Mouse (Mus musculus) gastrocnemius, postnatal 4 days (tissue): ENCODE measurements around the gene Ing4. TPM values are rescaled to one million over a fixed set of nuclear protein-coding genes. Genes with fewer than 3 reads are reported as not detected.
A peak's percentile ranks its signal among the peaks of the same experiment; 100 is the strongest.

ENCODE experiments used
- DNase-seq, 2 experiments: peaks; one replicate each; pipeline ENCODE4 v3.0.0; 2021 to 2022; ENCODE audit warnings: low spot score in 2 of 2, mixed read lengths in 2 of 2
- long read RNA-seq, 2 experiments: library from polyadenylated mRNA; stranded (forward); transcript quantifications; one replicate each; pipeline ENCODE4 v2.0.0; 2021
- total RNA-seq, 2 experiments: library from RNA; stranded (reverse); gene quantifications; 2 replicates each; pipeline ENCODE4 v1.2.3; 2021

Ing4 gene
- 10 to 100 TPM; 54.1 to 54.2 TPM for total RNA-seq
- long read RNA-seq, experiment 1, transcript Ing4-201 (8 exons, 1,629 nt): major isoform, 36 of 84 reads
- long read RNA-seq, experiment 1, partial matches to known transcripts: 3 of 84 reads
- long read RNA-seq, experiment 1, other reads (novel, unspliced or antisense): 41 of 84 reads
- long read RNA-seq, experiment 2, transcript Ing4-205 (8 exons, 1,446 nt): minor isoform, 5 of 66 reads
- long read RNA-seq, experiment 2, transcript Ing4-201 (8 exons, 1,629 nt): major isoform, 25 of 66 reads
- long read RNA-seq, experiment 2, partial matches to known transcripts: 5 of 66 reads
- long read RNA-seq, experiment 2, other reads (novel, unspliced or antisense): 31 of 66 reads

DNA sequence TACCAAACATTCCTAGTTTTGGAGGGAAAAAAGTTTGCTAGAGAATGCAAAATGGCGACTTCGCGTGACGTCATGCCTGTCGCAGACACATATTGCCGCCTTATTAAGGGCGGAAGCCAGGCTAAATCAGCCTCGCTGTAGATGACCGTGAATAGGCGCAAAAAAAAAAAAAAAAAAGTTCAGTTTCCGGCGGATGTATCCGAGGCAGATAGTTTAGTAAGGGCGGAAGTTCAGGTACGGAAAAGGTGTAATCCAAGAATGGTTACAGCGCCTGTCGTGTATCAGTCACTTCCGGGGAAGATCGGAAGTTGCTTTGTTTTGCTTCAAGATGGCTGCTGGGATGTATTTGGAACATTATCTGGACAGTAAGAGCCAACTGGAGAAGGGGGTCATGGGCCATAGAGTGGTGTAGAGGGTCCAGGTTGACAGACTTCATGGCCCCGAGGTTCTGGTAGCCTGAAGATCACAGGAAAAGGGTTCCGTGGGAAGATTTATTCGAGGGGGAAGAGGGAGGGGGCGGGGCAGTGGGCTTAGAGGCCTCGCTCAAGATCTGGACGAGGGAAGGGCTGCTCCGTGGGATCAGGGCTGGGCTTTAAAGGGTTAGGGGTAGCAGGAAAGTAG is at the start of gene Ing4:
Gene Ing4, plus strand, starts transcription at position 228 of the 621 bp plus-strand sequence.
- peak; percentile 57 to 89 for DNase-seq

GRCm38 (mm10) chr6:124992241-124992640 is 47.3 kb upstream of the Ing4 start:
- DNase-seq: no peak

- no peak for DNase-seq
These were observed 46.2 kb upstream of the Ing4 start for GRCm38 (mm10) chr6:124993365-124993764.

DNA sequence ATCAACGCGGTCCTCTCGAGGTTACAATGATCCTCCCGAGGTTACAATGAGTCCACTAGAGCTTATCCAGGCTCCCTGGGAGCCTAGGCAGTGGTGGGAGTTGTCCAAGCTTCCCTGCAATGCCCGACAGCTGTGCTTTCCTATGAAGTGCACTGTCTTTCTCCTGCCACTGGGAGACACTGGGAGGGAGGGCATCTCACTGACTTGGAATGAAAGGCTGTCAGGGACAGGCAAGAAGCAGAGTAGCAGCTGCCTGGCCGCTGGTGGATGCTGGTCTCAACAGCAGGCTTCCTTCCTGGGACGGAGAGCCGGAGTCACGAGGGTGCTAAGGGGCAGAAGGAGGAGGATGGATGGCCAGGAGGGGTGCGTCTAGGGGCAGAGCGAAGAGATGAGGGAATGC is 45.7 kb upstream of the Ing4 start:
- DNase-seq: no peak

- DNase-seq: no peak
These were observed 44.3 kb upstream of the Ing4 start for GRCm38 (mm10) chr6:124995246-124995645.

DNA sequence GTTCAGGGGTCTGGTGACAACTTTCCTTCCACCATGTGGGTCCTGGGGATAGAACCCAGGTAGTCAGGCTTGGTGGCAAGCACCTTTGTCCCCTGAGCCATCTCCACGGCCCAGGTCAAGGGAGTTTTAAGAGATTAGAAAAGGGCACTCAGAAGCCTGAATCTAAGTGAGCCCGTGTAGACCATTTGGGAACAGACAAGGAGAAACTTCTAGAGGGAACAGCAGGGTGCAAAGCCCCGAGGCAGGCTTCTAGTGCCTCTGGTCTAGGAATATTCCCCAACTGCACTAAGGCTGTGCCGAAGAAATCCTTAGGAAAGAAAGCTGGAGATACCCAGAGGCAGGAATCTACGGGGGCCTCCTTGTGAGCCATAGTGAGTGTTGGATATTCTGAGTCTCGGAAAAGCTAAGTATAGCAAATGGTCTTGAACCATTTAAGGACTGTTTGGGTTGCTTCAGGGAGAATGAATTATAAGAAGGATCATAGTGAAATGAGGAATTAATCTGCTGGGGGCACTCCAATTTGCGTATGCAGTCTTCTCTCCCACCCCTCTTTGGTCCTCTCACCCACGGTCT is 43.6 kb upstream of the Ing4 start:
- DNase-seq: no peak

- DNase-seq: peak; percentile 65 to 82
These were observed 42.7 kb upstream of the Ing4 start, which contains the start of gene Pianp for GRCm38 (mm10) chr6:124996551-124997501. TSS of gene Pianp (plus strand) at chr6:124996694.

DNA sequence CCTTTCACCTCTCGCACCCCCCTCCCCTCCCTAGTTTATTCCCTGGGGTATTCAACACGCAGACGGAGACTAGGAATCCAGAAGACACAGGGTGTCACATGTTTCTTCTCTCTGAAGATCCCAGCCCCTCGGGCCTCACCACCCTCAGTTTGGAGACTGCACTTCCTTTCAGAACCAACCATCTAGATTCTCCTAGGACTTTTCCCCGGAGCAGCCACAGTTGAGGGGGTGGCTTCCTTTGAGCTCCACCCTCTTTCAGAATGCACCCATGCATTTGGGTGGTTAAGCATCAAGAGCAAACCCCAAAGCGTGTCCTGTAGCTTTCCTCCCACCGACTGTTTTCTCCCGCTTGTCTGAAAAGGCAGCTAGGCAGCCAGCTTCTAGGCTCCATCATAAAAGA is 41.5 kb upstream of the Ing4 start:
- DNase-seq: no peak

DNA sequence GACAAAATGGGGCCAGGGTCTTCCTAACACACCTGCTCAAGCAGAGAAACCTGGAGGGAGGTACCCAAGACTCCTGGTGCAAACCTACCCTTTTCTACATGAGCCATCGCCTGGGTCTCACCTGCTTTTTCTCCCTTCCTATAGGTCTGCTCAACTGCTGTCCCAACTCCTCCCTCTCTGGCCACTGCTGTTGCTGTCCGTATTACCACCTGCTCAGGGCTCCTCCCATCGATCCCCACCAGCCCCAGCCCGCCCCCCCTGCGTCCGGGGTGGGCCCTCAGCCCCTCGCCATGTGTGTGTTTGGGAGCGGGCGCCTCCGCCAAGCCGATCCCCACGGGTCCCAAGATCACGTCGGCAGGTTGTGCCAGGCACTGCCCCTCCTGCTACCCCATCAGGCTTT is 40.5 kb upstream of the Ing4 start:
- DNase-seq: no peak

DNA sequence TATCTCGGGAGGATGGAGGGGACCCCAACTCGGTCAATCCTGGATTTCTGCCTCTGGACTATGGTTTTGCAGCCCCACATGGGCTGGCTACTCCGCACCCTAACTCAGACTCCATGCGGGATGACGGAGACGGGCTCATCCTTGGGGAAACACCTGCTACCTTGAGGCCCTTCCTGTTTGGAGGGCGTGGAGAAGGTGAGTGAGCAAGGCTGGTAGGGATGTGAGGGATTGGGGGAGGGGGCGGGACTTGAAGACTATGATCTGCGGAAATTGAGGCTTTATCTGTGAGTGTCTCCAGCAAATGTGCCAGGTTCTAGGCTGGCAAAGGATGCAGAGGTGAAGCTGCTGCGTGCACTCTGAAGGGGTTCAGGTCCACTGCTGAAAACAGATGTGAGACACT is 40.0 kb upstream of the Ing4 start:
- DNase-seq: no peak

DNA sequence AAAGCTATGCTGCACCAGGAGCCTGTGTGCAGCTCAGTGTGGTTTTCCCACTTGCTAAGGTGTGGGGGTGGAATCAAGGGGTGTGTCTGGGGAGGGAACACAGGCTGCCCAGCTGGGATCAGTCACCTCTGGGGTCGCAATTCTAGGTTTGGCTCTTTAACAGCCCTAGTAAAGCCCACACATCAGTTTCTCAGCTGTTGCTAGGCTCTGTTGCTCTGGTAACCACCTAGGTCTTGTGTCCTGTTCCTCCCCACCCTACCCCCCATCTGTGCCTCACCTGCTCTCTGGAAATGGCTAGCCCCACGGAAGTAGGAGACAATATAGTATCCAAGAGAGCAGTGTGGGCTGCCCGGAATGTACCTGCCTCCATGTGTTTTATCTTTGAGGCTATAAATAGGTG is 35.9 kb upstream of the Ing4 start:
- no peak for DNase-seq

DNA sequence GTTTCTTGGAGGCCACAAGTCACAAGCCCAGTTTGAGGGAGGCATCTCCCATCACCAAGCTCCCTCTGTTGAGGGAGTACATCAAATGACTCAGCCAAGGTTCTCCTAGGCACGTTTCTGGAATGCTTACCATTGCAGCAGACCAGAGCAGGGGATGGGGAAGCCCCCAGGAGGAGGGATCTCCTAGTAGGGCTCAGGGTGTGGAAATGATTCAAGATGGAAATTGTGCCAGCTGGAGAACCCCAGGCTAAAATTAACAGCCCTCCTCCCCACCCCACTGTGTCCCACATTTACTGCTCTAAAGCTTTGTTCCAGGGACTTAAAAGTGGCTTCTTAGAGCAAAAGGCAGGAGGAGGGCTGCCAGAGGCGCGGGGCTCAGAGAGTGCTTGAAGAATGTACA is 34.5 kb upstream of the Ing4 start:
- DNase-seq: no peak

- no peak for DNase-seq
These were observed 31.5 kb upstream of the Ing4 start for GRCm38 (mm10) chr6:125008060-125008459.

DNA sequence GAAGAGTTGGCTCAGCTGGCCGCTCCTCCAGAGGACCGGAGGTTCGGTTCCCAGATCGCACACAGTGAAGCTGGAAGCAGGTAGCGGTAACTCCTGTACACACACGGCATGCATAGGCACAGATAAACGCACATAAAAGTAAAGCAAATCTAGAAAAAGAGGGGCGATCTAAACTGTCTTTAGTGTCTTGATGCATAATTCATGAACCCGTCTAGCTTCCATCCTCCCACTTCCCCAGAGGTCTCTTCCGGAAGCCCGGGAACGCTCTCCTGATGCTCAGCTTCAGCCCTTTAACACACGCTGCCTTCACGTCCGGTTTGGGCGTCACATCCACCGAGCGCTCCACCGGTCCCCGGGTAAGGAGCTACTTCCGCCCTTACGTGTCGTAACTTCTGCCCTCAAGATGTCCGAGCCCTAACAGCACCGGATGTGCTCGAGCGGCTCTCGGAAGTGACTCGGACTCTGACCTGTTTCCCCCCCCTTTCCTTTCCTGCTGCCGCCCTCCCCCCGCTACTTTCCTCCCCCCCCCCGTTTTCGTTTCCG is 30.9 kb upstream of the Ing4 start:
- DNase-seq: peak; percentile 87 to 95

DNA sequence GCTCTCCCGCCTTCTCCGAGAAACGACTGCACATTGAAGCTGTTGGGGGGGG is 30.6 kb upstream of the Ing4 start, which contains the start of gene Zfp384:
Gene Zfp384, plus strand, starts transcription at position 17 of the 52 bp plus-strand sequence.
- DNase-seq: no peak

DNA sequence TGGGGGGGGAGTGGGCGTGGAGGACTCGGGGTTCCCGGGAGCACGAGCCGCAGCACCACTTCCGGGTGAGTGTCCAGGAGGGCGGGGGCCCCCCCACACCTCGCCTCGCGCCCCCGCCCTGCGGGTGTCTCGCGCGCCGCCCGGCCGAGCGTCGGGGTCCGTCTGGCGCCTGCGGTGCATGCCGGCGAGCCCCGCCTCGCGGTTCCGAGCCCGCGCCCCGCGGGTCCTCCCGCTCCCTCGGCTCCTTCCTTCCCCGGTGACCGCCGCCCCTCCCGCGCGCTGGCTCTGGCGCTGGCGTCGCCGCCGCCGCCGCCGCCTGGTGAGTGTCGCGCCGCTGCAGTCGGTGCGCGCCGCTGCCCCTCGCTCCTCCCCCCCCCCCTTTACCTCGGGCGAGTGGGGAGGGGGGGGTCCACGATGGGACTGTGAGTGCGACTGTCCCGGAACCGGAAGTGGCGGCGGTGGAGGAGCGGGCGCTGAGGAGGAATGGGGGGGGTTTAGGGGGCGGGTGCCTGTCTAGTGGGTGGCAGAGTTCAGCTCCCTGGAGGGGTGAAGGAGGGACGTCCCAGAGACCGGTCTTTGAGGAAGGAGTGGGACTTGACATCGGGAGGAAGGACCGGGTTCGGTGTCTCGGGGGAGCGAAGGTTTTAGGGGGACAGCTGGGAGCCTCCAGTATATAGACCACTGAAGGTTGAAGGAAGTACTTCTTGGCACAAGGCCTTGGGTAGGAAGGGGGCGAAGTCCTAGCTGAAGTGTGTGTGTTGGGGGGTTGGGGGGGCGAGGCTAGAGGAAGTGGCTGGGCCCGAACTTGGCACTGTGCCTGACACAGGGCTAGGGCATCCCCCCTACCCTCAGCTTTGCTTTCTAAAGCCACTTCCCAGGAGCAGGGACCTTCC is 30.1 kb upstream of the Ing4 start:
- DNase-seq: peak; percentile 71 to 86

DNA sequence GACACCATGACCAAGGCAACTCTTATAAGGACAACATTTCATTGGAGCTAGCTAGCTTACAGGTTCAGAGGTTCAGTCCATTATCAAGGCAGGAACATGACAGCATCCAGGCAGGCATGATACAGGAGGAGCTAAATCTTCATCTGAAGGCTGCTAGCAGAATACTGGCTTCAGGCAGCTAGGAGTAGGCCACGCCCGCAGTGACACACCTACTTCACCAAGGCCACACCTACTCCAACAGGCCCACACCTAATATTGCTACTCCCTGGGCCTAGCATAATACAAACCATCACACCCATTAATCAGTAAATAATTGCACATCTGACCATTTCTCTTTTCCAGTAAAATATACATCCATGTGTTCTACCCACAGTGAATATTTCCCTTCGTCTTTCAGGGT is 21.9 kb upstream of the Ing4 start:
- DNase-seq: no peak

- peak; percentile 36 to 56 for DNase-seq
These were observed 9.0 kb upstream of the Ing4 start for GRCm38 (mm10) chr6:125030532-125030931.

- no peak for DNase-seq
These were observed 8.0 kb upstream of the Ing4 start for GRCm38 (mm10) chr6:125031604-125032003.

DNA sequence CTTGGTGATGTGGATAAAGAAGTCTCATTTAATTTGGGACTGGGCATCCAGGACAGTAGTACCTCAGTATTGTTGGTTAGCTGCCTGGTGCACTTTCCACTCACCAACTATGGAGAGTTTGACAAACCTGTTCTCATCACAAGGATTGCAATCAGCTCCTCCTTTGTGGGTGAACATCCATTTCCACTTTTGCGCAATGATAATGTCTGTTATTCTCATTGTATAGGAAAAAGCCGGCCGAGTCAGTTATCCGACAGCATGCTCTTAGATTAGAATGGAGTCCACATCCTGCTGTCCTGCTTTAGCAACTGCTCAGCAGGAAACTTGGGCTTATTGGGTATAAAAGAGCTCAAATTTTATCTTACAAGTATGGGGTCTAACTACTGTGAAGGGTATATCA is 894 bp upstream of the Ing4 start:
- DNase-seq: no peak

DNA sequence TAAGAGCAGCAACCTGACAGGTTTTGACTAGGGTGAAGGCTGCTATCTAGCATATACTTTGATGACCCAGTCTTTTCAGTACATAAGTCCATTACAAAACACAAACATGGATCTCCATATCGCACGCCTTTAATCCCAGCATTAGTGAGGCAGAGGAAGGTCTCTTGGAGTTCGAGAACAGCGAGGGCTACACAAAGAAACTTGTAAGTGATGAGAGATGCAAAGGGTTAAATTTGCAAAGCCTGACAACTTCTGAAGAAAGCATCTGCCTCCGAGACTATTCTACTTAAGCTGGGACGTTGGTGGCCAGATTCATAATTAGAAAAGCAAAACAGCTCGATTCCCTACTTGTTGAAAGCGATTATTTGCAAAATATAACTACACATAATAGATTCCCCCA is 429 bp upstream of the Ing4 start:
- DNase-seq: no peak
